Mouse (Mus musculus): ENCODE data around the gene Sh3rf3. TPM values are rescaled to one million over a fixed set of nuclear protein-coding genes. Genes with fewer than 3 reads are reported as not detected.

Sh3rf3 gene
- 0.14 and 0.24 TPM in 2 replicates for polyA plus RNA-seq (2016; fragmentation: Nextera tagmentation; extraction: Ambion mirVana)

DNA sequence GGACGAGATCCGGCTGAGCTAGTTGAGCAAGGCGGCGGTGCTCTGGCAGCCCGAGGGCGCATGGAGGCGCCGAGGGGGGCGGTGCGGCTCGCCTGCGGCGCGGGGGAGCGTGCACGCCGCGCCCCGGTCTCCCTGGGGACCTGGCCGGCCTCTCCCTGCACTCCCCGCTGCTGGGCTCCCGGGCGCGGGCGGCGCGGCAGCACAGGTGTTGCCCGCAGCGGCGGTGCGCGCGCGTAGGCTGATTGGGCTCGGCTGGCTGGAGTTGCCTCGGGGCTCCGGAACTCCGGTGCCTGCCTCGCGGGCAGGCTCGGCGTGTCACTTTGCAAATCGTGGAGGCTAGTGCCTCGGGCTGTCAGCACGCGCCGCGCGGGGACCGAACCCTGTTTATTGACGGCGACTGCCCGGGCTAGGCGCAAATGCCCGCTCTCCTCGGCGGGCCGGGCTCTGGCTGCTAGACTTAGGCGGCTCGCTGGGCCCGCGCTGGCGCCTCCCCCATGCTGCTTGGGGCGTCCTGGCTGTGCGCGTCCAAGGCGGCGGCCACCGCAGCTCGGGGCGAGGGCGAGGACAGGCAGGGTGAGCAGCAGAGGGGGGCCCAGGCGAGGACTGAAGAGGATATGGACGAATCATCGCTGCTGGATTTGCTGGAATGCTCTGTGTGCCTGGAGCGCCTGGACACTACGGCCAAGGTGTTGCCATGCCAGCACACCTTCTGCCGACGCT is at the start of gene Sh3rf3:
Sh3rf3 (plus strand) TSS at position 279 of the 720 bp plus-strand sequence.
- Histone ChIP-seq H3K27ac (peak within 1 kb of the TSS; percentile 73), H3K4me1 (peaks cover 17% of the 10 kb centered on the region), H3K9me3 (replicated peaks) (no peaks in the 10 kb centered on the region), H3K4me3 (peak within 1 kb of the TSS; percentile 70), H3K27me3 (ENCODE audit: low read depth, poor library complexity, severe bottlenecking) (peaks cover 58% of the 10 kb centered on the region), H3K36me3 (no peaks in the 10 kb centered on the region)
- DNase-seq (ENCODE audit: low spot score): peak; percentile 69
- under 1% methylated on average over 79 of the region's 79 CpGs for WGBS

DNA sequence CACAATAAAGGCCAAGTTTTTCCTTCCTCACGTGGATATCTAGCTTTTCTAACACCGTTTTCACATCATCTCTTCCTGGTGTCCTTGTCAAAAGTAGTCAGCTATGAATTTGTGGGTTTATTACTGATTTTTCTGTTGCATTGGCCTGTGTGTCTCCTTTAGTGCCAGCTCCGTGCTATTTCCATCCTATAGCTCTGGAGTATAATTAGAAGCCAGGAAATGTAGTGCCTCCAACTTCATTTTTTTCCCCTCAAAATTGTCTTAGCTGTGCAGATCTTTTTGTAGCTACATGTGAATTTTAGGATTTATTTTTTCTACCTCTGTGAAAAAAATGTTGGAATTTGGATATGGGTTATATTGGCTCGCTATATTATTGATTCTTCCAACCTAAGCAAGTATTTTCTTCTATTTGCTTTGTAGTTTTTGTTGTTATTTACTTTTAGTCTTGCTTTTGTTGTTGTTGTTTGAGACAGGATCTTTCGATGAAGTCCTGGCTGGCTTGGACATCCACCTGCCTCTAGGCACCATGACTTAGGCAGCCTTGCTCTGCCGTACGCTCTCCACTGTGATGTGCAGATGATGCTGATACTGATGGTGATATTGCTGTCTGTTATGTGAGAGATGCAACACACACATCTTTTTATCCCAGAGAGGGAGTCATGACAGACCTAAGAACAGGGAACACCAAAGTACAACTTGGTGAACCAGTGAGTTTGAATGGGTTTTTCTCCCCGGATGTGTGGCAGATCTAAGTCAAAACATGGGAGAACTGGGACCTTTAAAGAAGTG is 24.5 kb upstream of the Sh3rf3 start:
- WGBS: 91% methylated on average over 8 of the region's 8 CpGs
- no peaks in the 10 kb centered on the region for H3K36me3 ChIP-seq
- no peak overlapping the region for H3K27ac ChIP-seq
- no peak for DNase-seq (ENCODE audit: low spot score)
- H3K4me1 ChIP-seq: no peaks in the 10 kb centered on the region
- H3K4me3 ChIP-seq: no peak overlapping the region
- no peaks in the 10 kb centered on the region for H3K27me3 ChIP-seq (ENCODE audit: low read depth, poor library complexity, severe bottlenecking)
- H3K9me3 ChIP-seq (replicated peaks): no peaks in the 10 kb centered on the region

DNA sequence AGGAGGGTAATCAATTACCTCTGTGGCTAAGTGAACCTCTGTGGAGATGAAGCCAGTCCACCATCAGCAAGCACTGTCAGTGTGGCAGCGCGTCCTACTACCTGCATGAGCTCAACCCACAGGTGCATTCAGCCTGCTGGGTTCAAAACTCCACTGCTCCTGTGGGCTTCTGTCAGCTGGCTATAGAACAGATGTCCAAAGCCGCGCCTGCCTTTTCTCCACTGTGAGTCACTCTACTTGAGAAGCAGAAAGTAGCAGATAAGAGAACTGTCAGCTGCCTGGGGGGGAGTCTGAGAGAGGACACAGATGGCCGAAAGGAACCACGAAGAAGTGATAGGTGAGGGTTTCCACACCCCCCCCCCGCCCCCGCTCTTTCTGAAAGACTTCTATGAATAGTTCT is 15.6 kb upstream of the Sh3rf3 start:
- H3K4me3 ChIP-seq: no peak overlapping the region
- DNase-seq (ENCODE audit: low spot score): no peak
- no peaks in the 10 kb centered on the region for H3K9me3 ChIP-seq (replicated peaks)
- WGBS: 84% methylated on average over 8 of the region's 8 CpGs
- H3K27ac ChIP-seq: no peak overlapping the region
- H3K4me1 ChIP-seq: no peaks in the 10 kb centered on the region
- H3K36me3 ChIP-seq: no peaks in the 10 kb centered on the region
- no peaks in the 10 kb centered on the region for H3K27me3 ChIP-seq (ENCODE audit: low read depth, poor library complexity, severe bottlenecking)

DNA sequence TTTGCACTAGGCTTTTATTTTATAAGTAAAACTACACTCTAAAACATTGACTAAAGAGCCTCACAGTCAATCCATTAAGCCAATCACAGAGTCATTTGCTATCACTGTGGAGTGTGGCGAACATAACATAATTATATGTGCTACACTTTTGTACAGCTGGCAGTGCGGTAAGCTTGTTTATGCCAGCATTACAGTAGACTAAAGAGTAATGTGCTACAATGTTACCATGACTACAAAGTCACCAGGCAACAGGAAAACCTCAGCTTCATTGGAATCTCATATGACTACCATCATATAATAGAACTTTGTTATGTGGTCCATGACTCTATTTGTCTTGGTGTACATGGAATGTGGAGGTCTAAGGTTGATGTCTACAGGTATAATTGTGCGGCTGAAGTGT is 15.0 kb upstream of the Sh3rf3 start:
- WGBS: 94% methylated on average over 3 of the region's 3 CpGs

DNA sequence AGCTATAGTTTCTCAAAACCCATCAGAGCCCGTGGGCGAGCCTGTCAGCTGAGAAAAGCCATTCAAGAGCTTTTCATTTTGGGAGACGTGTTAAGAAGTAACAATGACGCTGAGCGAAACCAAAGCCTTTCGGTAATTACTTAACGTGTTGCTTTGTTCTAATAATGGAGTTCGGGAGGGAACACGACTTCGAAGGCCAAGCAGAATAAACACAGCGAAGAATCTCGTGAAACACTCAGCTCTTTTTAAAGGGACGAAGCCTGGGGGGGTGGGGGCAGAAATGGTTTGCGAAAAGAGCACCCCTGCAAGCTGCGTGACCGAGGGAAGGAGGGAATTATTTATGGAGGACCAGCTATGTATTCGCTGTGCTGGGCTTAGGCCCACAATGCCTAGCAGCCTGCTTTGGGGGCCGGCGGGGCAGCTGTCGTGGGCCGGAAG is 12.1 kb upstream of the Sh3rf3 start:
- Histone ChIP-seq H3K9me3 (replicated peaks) (no peaks in the 10 kb centered on the region), H3K27me3 (ENCODE audit: low read depth, poor library complexity, severe bottlenecking) (no peaks in the 10 kb centered on the region), H3K36me3 (no peaks in the 10 kb centered on the region), H3K4me3 (no peak overlapping the region), H3K4me1 (no peaks in the 10 kb centered on the region), H3K27ac (no peak overlapping the region)
- 86% methylated on average over 21 of the region's 21 CpGs for WGBS
- no peak for DNase-seq (ENCODE audit: low spot score)

More for the DNA sequence above, 15.0 kb upstream of the Sh3rf3 start:
- Histone ChIP-seq H3K4me1 (no peaks in the 10 kb centered on the region), H3K4me3 (no peak overlapping the region), H3K27me3 (ENCODE audit: low read depth, poor library complexity, severe bottlenecking) (no peaks in the 10 kb centered on the region), H3K27ac (no peak overlapping the region), H3K9me3 (replicated peaks) (no peaks in the 10 kb centered on the region), H3K36me3 (no peaks in the 10 kb centered on the region)
- no peak for DNase-seq (ENCODE audit: low spot score)

DNA sequence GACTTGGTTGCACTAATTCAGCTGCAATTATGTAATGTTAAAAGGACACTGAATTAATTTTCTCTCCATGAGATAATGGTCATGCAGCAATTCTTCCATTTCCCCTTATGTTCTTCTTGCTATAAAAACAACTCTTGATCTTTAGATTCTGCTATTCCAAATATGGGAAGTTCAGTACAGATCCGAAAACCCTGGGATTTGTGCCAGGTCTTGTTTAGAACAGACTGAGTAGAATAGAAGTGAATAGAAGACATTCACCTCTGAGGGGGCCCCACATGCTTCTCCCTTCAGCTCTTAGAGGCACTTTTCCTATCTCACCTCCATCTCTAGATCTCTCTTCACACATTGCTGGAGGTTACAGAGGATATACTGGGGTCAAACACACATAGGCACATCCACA is 10.8 kb upstream of the Sh3rf3 start:
- H3K36me3 ChIP-seq: no peaks in the 10 kb centered on the region
- WGBS: 88% methylated on average over 1 of the region's 1 CpGs
- H3K9me3 ChIP-seq (replicated peaks): no peaks in the 10 kb centered on the region
- H3K4me1 ChIP-seq: no peaks in the 10 kb centered on the region
- DNase-seq (ENCODE audit: low spot score): no peak
- no peaks in the 10 kb centered on the region for H3K27me3 ChIP-seq (ENCODE audit: low read depth, poor library complexity, severe bottlenecking)
- H3K27ac ChIP-seq: no peak overlapping the region
- H3K4me3 ChIP-seq: no peak overlapping the region

DNA sequence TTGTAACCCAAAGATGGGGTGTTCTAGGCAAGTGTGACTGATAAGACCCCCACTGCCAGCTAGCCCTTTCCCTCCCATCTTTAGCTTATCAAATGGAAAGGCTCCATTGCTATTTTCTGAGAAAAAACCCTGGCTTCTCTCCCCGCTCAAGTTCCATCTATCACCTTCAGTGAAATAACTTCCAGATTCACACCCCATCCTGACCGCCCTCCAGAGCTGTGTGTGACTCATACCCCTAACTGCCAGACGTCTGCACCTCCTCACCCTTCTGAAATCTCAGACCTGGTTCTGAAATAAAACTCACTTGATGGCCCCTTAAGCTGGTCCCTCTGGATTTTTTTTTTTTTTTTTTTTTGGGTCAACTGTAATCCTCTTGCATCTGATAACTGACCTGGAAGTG is 5.2 kb upstream of the Sh3rf3 start:
- peaks cover 7% of the 10 kb centered on the region for H3K4me1 ChIP-seq
- H3K36me3 ChIP-seq: no peaks in the 10 kb centered on the region
- H3K9me3 ChIP-seq (replicated peaks): no peaks in the 10 kb centered on the region
- H3K4me3 ChIP-seq: no peak overlapping the region
- 47% methylated on average over 3 of the region's 3 CpGs for WGBS
- DNase-seq (ENCODE audit: low spot score): no peak
- no peak overlapping the region for H3K27ac ChIP-seq
- H3K27me3 ChIP-seq (ENCODE audit: low read depth, poor library complexity, severe bottlenecking): peaks cover 28% of the 10 kb centered on the region

DNA sequence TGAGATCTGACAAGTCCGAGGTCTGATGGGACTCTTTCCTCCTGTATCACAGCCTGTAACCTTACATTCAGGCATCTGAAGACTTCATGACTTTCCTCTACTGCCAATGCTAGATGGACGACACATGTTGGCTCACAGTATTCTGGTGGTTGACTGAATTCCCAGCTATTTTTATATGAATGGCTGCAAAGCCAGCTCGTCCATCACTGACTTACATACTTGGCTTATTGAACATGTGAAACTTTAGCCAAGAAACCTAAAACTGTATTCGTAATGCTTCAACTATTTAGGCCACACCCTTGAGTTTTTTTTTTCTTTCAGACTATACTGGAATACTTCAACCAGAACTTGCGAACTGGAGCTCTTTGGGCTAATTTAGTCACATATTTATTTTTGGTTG is 3.0 kb upstream of the Sh3rf3 start:
- no peak for DNase-seq (ENCODE audit: low spot score)
- WGBS: 85% methylated on average over 5 of the region's 5 CpGs
- no peak overlapping the region for H3K4me3 ChIP-seq
- H3K9me3 ChIP-seq (replicated peaks): no peaks in the 10 kb centered on the region
- no peaks in the 10 kb centered on the region for H3K36me3 ChIP-seq
- H3K27me3 ChIP-seq (ENCODE audit: low read depth, poor library complexity, severe bottlenecking): peaks cover 49% of the 10 kb centered on the region
- H3K4me1 ChIP-seq: peaks cover 17% of the 10 kb centered on the region
- H3K27ac ChIP-seq: no peak overlapping the region

DNA sequence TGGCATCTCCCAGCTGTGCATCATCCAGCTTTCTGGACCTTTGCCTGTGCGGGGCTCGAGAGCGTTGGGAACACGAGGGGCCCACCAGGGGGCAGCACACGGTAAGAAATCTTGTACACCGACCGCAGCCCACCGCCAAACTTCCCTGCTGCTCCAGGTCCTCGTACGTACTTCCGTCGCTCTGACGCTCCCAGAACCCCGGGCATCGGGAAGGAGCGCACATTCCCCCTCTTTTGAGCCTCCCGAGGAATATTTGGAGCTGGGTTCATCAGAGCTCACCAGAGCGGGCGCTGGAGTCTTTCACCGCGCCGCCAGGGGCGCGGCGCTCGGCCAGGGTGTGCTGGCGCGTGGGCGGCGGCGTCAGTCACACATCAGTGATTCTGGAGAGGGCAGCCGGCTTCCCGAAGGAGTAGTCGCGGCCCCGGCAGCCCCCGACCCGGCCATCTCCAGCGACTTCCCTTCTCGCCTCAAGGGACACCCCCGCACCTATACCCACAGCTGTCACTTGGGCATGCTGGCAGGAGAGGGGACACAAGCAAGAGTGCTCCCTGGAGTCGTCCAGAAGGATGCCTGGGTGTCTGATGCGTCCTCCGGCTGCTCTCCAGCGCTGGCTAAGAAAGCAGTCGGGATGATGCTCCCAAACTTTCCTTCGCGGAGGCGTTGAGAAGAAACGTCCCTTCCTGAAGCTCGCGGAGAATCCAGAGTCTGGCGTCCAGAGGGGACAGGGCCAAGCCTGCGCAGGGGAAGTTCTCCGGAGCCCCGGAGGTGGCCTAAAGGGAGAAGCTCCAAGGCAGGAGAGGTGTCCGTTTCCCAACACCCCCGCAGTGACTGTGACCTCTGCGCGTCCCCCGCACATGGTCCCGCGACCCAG is 714 bp upstream of the Sh3rf3 start:
- Histone ChIP-seq H3K4me1 (peaks cover 17% of the 10 kb centered on the region), H3K27me3 (ENCODE audit: low read depth, poor library complexity, severe bottlenecking) (peaks cover 58% of the 10 kb centered on the region), H3K9me3 (replicated peaks) (no peaks in the 10 kb centered on the region), H3K36me3 (no peaks in the 10 kb centered on the region), H3K27ac (peak overlapping the region; percentile 73), H3K4me3 (peak overlapping the region; percentile 70)
- peak; percentile 93 for DNase-seq (ENCODE audit: low spot score)
- WGBS: under 1% methylated on average over 63 of the region's 63 CpGs

DNA sequence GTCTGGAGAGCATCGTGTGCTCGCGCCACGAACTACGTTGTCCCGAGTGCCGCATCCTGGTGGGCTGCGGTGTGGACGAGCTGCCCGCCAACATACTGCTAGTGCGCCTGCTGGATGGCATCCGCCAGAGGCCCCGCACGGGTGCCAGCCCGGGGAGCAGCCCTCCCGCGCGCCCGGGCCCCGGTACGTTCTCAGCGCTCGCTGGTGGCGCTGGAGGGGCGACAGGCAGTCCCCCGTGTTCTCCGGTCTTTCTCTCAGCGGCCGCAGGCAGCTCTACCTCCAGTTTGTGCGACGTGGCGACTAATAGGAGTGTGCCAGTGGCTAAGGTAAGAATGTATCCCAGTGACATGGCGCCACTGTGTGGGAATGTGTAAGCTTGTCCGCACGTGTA is 637 bp downstream of the Sh3rf3 start:
- H3K9me3 ChIP-seq (replicated peaks): no peaks in the 10 kb centered on the region
- DNase-seq (ENCODE audit: low spot score): peak; percentile 57
- no peak overlapping the region for H3K27ac ChIP-seq
- H3K4me1 ChIP-seq: peaks cover 17% of the 10 kb centered on the region
- H3K27me3 ChIP-seq (ENCODE audit: low read depth, poor library complexity, severe bottlenecking): peaks cover 58% of the 10 kb centered on the region
- peak overlapping the region; percentile 70 for H3K4me3 ChIP-seq
- H3K36me3 ChIP-seq: no peaks in the 10 kb centered on the region
- 2% methylated on average over 35 of the region's 35 CpGs for WGBS

DNA sequence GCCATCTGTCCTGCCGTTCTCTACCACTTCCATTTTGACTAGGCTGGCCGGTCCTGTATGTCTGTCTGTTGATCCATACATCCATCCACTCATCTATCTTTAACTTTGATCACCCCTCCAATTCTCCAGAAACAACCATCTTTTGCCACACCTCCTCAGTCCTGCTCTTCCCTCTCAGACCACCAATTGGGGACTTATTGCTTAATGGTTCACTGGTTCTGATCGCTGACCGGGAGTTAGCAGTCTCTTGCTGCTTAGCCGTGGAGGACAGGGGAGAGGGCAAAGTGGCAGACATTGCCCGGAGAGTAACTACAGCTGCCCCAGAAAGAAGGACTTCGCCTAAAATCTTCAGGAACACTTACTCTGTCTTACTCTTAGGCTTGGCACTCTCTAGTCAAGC is 1.3 kb downstream of the Sh3rf3 start:
- peaks cover 57% of the 10 kb centered on the region for H3K27me3 ChIP-seq (ENCODE audit: low read depth, poor library complexity, severe bottlenecking)
- peaks cover 17% of the 10 kb centered on the region for H3K4me1 ChIP-seq
- H3K27ac ChIP-seq: no peak overlapping the region
- H3K9me3 ChIP-seq (replicated peaks): no peaks in the 10 kb centered on the region
- WGBS: 55% methylated on average over 7 of the region's 7 CpGs
- no peaks in the 10 kb centered on the region for H3K36me3 ChIP-seq
- DNase-seq (ENCODE audit: low spot score): no peak
- no peak overlapping the region for H3K4me3 ChIP-seq

DNA sequence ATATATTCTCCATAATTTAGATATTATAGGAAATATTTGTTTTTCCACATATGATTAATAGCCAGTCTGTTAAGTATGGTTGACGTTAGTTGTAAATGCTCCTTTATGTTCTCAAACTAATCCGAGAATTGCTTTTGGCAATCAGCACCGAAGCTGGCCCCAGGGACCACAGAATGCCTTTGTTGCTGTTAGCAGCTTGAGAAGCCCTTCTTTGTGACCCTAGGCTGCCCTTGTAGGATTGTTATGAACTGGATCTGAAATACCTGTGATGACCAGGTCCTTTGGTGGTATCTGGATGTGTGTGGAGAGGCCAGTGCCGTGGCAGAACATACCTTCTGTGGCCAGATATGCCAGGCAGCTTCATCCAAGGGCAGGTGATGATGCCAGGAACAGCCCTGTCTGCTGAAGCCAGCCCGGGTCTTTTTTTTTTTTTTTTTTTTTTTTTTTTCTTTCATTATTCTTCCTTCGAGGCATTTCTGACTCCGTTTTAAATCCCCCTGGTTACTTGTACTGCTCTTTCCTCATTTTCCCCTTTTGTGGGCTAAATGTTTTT is 10.9 kb downstream of the Sh3rf3 start:
- 82% methylated on average over 7 of the region's 7 CpGs for WGBS
- Histone ChIP-seq H3K4me3 (no peak overlapping the region), H3K4me1 (no peaks in the 10 kb centered on the region), H3K9me3 (replicated peaks) (no peaks in the 10 kb centered on the region), H3K36me3 (no peaks in the 10 kb centered on the region), H3K27me3 (ENCODE audit: low read depth, poor library complexity, severe bottlenecking) (no peaks in the 10 kb centered on the region), H3K27ac (no peak overlapping the region)
- DNase-seq (ENCODE audit: low spot score): no peak

Data from limb, embryonic 10.5 days (tissue).